Mouse (Mus musculus): ENCODE results near the gene Iars2. TPM values are rescaled to one million over a fixed set of nuclear protein-coding genes. Genes with fewer than 3 reads are reported as not detected.

The Iars2 gene
- polyA plus RNA-seq, 1 experiment: 0.16 TPM

DNA sequence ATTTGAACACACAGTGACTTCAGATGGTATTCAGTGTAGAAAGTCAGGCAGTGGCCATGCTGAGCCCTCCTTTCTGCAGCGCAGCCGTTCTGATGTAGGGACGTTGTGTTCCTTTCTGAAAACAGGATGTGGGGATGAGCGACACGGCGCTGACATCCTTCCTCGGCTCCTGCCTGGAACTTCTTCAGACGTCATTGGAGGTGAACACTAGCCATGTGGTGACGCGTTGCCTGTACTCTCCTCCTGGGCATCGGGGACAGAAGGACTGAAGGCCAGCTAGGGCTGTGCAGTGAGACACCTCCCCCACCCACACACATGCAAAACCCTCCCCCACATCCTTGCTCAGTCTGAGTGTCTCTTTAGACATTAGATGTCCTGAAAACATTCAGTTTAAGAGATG is 52.2 kb downstream of the Iars2 start:
- Histone ChIP-seq H3K9me3 (ENCODE audit: control insufficient read depth, low read length) (no peaks in the 10 kb centered on the region), H3K27me3 (ENCODE audit: control insufficient read depth) (no peaks in the 10 kb centered on the region), H3K4me1 (ENCODE audit: control insufficient read depth) (no peaks in the 10 kb centered on the region), H3K4me3 (replicated peaks) (no peak overlapping the region), H3K36me3 (ENCODE audit: control insufficient read depth) (peaks cover 88% of the 10 kb centered on the region)
- TF ChIP-seq TAL1 (IDR thresholded peaks at IDR 0.05; ENCODE audit: low read length) (no peak), GATA1 (IDR thresholded peaks at IDR 0.05; ENCODE audit: low read length) (no peak)

DNA sequence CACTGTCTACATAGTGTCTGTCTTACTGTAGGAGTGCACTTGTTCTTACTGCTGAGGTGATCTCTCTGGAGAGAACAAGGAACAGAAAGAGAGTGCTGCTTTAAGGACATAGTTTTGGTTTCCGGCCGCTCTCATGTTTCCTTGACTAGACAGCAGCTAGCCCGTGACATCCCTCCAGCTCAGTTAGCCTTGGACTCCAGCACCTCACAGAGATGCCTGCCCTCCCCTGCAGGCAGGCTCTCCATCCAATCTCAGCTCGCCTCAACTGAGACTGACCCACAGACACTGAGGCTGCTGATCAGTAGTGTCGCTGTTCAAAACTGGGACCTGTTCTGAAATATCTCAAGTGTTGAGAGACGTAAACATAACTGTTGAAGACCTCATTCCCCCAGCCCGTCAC is 53.2 kb downstream of the Iars2 start:
- no peaks in the 10 kb centered on the region for H3K4me1 ChIP-seq (ENCODE audit: control insufficient read depth)

DNA sequence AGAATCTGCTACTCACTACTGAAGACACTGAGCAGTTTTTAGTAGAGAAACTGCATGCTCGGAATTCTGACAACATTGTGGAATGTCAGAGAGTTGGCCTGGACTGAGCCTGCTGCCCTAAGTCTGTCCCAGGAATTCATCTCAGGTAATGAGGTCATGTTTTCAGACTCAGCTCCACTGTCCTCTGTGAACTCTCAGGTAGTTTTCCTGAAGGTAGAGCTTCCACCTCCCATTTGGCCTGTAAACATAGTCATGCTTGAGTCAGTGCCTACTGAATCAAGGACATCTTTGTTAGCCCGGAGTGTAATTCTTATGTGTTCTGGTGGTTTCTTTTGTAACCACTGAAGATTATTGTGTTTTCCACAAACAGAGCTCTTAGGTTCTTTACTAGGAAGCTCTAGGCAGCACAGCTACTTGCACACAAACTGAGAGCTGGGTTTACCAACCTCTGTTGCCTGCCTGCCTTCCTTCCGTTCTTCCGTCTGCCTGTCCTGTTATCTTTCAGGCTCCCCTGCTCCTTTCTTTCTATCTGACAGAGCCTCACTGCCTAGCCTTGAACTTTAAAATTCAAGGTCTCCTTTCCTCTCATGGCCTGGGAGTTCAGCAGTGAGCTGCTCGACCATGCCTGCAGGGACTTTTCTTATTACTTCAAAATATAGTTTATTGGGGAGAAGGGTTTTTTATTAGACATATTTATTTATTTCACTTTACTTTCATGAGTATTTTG is 54.2 kb downstream of the Iars2 start:
- TF ChIP-seq TAL1 (IDR thresholded peaks at IDR 0.05; ENCODE audit: low read length): no peak
- TF ChIP-seq GATA1 (IDR thresholded peaks at IDR 0.05; ENCODE audit: low read length): no peak

More for the DNA sequence above, 53.2 kb downstream of the Iars2 start:
- H3K4me3 ChIP-seq (replicated peaks): no peak overlapping the region
- H3K9me3 ChIP-seq (ENCODE audit: control insufficient read depth, low read length): no peaks in the 10 kb centered on the region
- no peaks in the 10 kb centered on the region for H3K27me3 ChIP-seq (ENCODE audit: control insufficient read depth)
- peaks cover 88% of the 10 kb centered on the region for H3K36me3 ChIP-seq (ENCODE audit: control insufficient read depth)
- TF ChIP-seq TAL1 (IDR thresholded peaks at IDR 0.05; ENCODE audit: low read length) (no peak), GATA1 (IDR thresholded peaks at IDR 0.05; ENCODE audit: low read length) (no peak)

DNA sequence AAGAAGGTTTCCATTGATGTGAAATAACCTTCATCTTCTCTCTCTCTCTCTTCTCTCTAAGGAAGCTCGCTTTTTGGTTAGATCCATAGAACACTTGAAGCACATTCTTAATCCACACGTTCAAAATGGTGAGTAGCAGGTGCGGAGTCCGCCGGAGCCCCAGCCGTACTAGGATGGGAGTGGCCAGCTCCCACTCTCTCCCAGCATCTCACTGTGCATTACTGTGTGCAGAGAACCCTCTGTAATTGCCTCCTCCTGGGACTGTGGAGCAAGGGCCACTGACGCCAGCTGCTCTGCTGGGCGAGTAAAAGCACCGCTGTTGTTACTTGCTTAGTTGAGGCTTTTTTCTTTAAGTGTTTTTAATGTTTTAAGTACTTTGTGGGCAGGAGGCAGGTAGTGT is 57.8 kb downstream of the Iars2 start:
- H3K4me3 ChIP-seq (replicated peaks): no peak overlapping the region
- no peaks in the 10 kb centered on the region for H3K9me3 ChIP-seq (ENCODE audit: control insufficient read depth, low read length)
- peaks cover 76% of the 10 kb centered on the region for H3K36me3 ChIP-seq (ENCODE audit: control insufficient read depth)
- H3K4me1 ChIP-seq (ENCODE audit: control insufficient read depth): no peaks in the 10 kb centered on the region
- H3K27me3 ChIP-seq (ENCODE audit: control insufficient read depth): no peaks in the 10 kb centered on the region
- TF ChIP-seq GATA1 (IDR thresholded peaks at IDR 0.05; ENCODE audit: low read length) (no peak), TAL1 (IDR thresholded peaks at IDR 0.05; ENCODE audit: low read length) (no peak)

More for the DNA sequence above, 54.2 kb downstream of the Iars2 start:
- Histone ChIP-seq H3K4me1 (ENCODE audit: control insufficient read depth) (no peaks in the 10 kb centered on the region), H3K9me3 (ENCODE audit: control insufficient read depth, low read length) (no peaks in the 10 kb centered on the region), H3K36me3 (ENCODE audit: control insufficient read depth) (peaks cover 85% of the 10 kb centered on the region), H3K27me3 (ENCODE audit: control insufficient read depth) (no peaks in the 10 kb centered on the region), H3K4me3 (replicated peaks) (no peak overlapping the region)

DNA sequence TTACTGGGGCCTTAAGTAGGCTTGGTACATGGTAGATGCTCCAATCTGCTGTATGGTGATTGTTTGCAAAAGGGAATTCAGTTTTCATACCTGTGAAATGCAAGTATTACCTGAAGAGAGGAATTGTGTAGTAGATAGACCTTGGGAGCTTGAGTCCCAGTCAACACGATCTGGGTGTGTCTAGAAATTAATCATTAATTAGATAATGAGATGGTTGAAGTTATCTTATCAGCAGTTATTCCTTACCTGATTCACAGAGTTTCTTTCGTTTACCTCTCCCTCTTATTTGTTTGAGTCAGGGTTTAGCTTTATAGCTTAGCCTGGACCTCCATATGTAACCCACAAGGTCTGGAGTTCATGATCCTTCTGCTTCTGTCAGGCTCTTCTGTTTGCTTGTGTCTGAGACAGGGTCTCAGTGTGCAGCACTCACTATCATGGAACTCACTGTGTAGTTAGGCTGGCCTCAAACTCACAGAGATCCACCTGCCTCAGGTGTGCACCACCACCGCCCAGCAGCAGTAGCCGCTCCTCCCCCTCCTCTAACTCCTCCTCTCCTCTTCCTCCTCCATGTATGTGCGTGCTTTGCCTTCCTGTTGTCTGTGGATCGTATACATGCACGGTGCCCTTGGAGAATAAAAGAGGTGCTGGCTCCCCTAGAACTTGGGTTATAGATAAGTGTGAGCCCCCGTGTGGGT is 58.6 kb downstream of the Iars2 start:
- Histone ChIP-seq H3K36me3 (ENCODE audit: control insufficient read depth) (peaks cover 74% of the 10 kb centered on the region), H3K4me1 (ENCODE audit: control insufficient read depth) (no peaks in the 10 kb centered on the region), H3K9me3 (ENCODE audit: control insufficient read depth, low read length) (no peaks in the 10 kb centered on the region), H3K4me3 (replicated peaks) (no peak overlapping the region), H3K27me3 (ENCODE audit: control insufficient read depth) (no peaks in the 10 kb centered on the region)
- TF ChIP-seq TAL1 (IDR thresholded peaks at IDR 0.05; ENCODE audit: low read length): no peak
- no peak for TF ChIP-seq GATA1 (IDR thresholded peaks at IDR 0.05; ENCODE audit: low read length)

GRCm38 (mm10) chr1:185268675-185269074 is 60.5 kb downstream of the Iars2 start:
- H3K27me3 ChIP-seq (ENCODE audit: control insufficient read depth): no peaks in the 10 kb centered on the region
- H3K4me3 ChIP-seq (replicated peaks): no peak overlapping the region
- no peak for TF ChIP-seq GATA1 (IDR thresholded peaks at IDR 0.05; ENCODE audit: low read length)
- no peak for TF ChIP-seq TAL1 (IDR thresholded peaks at IDR 0.05; ENCODE audit: low read length)
- H3K36me3 ChIP-seq (ENCODE audit: control insufficient read depth): peaks cover 80% of the 10 kb centered on the region
- no peaks in the 10 kb centered on the region for H3K4me1 ChIP-seq (ENCODE audit: control insufficient read depth)
- peaks cover 2% of the 10 kb centered on the region; the same call in 1 of the 2 replicates for H3K9me3 ChIP-seq (ENCODE audit: control insufficient read depth, low read length)

DNA sequence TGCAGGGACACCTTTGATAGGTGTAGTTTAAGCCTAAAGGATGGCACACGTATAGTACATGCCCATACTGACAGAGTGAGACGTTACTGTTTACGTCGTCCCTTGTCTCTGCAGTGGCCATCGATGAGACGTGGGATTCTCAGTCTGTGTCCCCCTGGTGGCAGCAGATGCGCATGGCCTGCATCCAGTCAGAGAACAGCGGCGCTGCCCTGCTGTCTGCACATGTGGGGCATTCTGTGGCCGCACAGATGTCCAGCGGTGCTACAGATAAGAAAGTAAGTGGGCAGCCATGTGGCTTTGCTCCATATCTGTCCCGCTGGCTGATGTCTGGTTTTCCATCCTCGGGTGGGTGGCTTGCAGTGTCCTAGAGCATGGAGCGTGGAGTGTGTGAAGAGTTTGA is 66.6 kb downstream of the Iars2 start:
- Histone ChIP-seq H3K36me3 (ENCODE audit: control insufficient read depth) (peaks cover 81% of the 10 kb centered on the region), H3K4me3 (replicated peaks) (no peak overlapping the region), H3K27me3 (ENCODE audit: control insufficient read depth) (no peaks in the 10 kb centered on the region), H3K4me1 (ENCODE audit: control insufficient read depth) (no peaks in the 10 kb centered on the region), H3K9me3 (ENCODE audit: control insufficient read depth, low read length) (peaks cover 3% of the 10 kb centered on the region; the same call in 1 of the 2 replicates)
- TF ChIP-seq TAL1 (IDR thresholded peaks at IDR 0.05; ENCODE audit: low read length) (no peak), GATA1 (IDR thresholded peaks at IDR 0.05; ENCODE audit: low read length) (no peak)

DNA sequence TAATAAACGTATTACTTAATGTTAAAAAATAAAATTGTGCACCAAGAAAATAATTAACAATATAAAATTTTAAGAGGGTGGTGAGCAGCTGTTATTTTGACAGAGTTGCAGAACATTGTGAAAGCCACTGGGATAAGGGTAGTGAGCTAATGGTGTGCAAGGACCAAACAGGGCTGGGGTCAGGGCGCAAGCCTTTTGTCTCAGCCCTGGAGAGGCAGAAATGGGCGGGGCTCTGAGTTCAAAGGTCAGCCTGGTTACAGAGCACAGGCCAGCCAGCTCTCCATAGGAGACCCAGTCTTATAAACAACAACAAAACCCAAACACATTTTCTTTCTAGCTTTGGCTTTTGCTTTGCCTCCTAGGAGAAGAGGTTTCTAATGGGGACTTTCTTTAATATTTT is 72.4 kb downstream of the Iars2 start:
- Histone ChIP-seq H3K4me3 (replicated peaks) (no peak overlapping the region), H3K27me3 (ENCODE audit: control insufficient read depth) (no peaks in the 10 kb centered on the region), H3K4me1 (ENCODE audit: control insufficient read depth) (no peaks in the 10 kb centered on the region), H3K9me3 (ENCODE audit: control insufficient read depth, low read length) (no peaks in the 10 kb centered on the region), H3K36me3 (ENCODE audit: control insufficient read depth) (peaks cover 65% of the 10 kb centered on the region)
- TF ChIP-seq TAL1 (IDR thresholded peaks at IDR 0.05; ENCODE audit: low read length) (no peak), GATA1 (IDR thresholded peaks at IDR 0.05; ENCODE audit: low read length) (no peak)

DNA sequence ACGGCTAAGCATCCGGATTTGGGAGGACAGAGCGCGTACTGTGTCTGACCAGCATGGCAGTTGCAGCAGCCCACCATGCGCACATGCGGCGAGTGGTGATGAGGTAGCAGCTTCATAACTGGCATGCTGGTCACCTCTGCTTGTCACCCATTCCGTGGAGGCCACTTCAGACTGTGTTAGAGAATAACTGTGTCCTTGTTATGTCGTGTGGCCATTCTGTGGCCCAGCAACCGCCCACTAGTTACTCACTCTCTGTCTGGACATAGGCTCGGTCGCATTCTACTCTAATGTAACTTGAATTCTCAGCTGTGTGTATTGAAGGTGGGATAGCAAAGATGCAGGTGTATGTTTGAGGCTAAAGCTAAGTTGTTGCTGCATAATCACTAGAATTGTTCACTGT is 73.9 kb downstream of the Iars2 start:
- Histone ChIP-seq H3K36me3 (ENCODE audit: control insufficient read depth) (peaks cover 68% of the 10 kb centered on the region), H3K27me3 (ENCODE audit: control insufficient read depth) (no peaks in the 10 kb centered on the region), H3K9me3 (ENCODE audit: control insufficient read depth, low read length) (no peaks in the 10 kb centered on the region), H3K4me1 (ENCODE audit: control insufficient read depth) (no peaks in the 10 kb centered on the region), H3K4me3 (replicated peaks) (no peak overlapping the region)
- TF ChIP-seq TAL1 (IDR thresholded peaks at IDR 0.05; ENCODE audit: low read length) (no peak), GATA1 (IDR thresholded peaks at IDR 0.05; ENCODE audit: low read length) (no peak)
